Mouse (Mus musculus): ENCODE results near the gene Tstd1.

Gene Tstd1

GRCm38 (mm10) chr1:171419291-171419882, 715 bp downstream of the Tstd1 start:
- no peak for DNase-seq (ENCODE audit: low read depth, low spot score)

GRCm38 (mm10) chr1:171419905-171420304, 1.2 kb downstream of the Tstd1 start:
- no peak for DNase-seq (ENCODE audit: low read depth, low spot score)

GRCm38 (mm10) chr1:171422504-171423095, 3.9 kb downstream of the Tstd1 start:
- no peak for DNase-seq (ENCODE audit: low read depth, low spot score)

- DNase-seq (ENCODE audit: low read depth, low spot score), result no peak
Observed at GRCm38 (mm10) chr1:171424638-171425037, 6.0 kb downstream of the Tstd1 start.

- no peak for DNase-seq (ENCODE audit: low read depth, low spot score)
Observed at GRCm38 (mm10) chr1:171425126-171425525, 6.5 kb downstream of the Tstd1 start.

- DNase-seq (ENCODE audit: low read depth, low spot score), result no peak
Observed at GRCm38 (mm10) chr1:171432158-171432557, 13.5 kb downstream of the Tstd1 start.

GRCm38 (mm10) chr1:171435288-171435814, 16.7 kb downstream of the Tstd1 start:
- no peak for DNase-seq (ENCODE audit: low read depth, low spot score)

GRCm38 (mm10) chr1:171435974-171436373, 17.3 kb downstream of the Tstd1 start:
- DNase-seq (ENCODE audit: low read depth, low spot score), result no peak

- peak; percentile 94 for DNase-seq (ENCODE audit: low read depth, low spot score)
Observed at GRCm38 (mm10) chr1:171437264-171438013, 18.8 kb downstream of the Tstd1 start, which contains the start of gene F11r. Gene F11r, plus strand, starts transcription at chr1:171437535.

GRCm38 (mm10) chr1:171438014-171438670, 19.5 kb downstream of the Tstd1 start:
- no peak for DNase-seq (ENCODE audit: low read depth, low spot score)

GRCm38 (mm10) chr1:171439072-171439471, 20.4 kb downstream of the Tstd1 start:
- DNase-seq (ENCODE audit: low read depth, low spot score), result no peak

- DNase-seq (ENCODE audit: low read depth, low spot score), result peak; percentile 44
Observed at GRCm38 (mm10) chr1:171440025-171440725, 21.5 kb downstream of the Tstd1 start.

GRCm38 (mm10) chr1:171441466-171442412, 23.1 kb downstream of the Tstd1 start:
- DNase-seq (ENCODE audit: low read depth, low spot score), result no peak

GRCm38 (mm10) chr1:171442413-171442760, 23.7 kb downstream of the Tstd1 start:
- no peak for DNase-seq (ENCODE audit: low read depth, low spot score)

GRCm38 (mm10) chr1:171445050-171445449, 26.4 kb downstream of the Tstd1 start:
- no peak for DNase-seq (ENCODE audit: low read depth, low spot score)

GRCm38 (mm10) chr1:171446854-171447253, 28.2 kb downstream of the Tstd1 start:
- no peak for DNase-seq (ENCODE audit: low read depth, low spot score)

GRCm38 (mm10) chr1:171447692-171448091, 29.0 kb downstream of the Tstd1 start:
- no peak for DNase-seq (ENCODE audit: low read depth, low spot score)

GRCm38 (mm10) chr1:171450062-171450461, 31.4 kb downstream of the Tstd1 start:
- no peak for DNase-seq (ENCODE audit: low read depth, low spot score)

GRCm38 (mm10) chr1:171451001-171451400, 32.3 kb downstream of the Tstd1 start:
- peak; percentile 37 for DNase-seq (ENCODE audit: low read depth, low spot score)

- no peak for DNase-seq (ENCODE audit: low read depth, low spot score)
Observed at GRCm38 (mm10) chr1:171452522-171452921, 33.9 kb downstream of the Tstd1 start.

All from brain, adult 2 months (tissue).